Mouse (Mus musculus): ENCODE measurements around the gene Elf2. TPM values are rescaled to one million over a fixed set of nuclear protein-coding genes. Genes with fewer than 3 reads are reported as not detected.
A peak's percentile ranks its signal among the peaks of the same experiment; 100 is the strongest.

Gene Elf2
- polyA plus RNA-seq, 1 experiment from 2014 or later: 38.6 TPM

DNA sequence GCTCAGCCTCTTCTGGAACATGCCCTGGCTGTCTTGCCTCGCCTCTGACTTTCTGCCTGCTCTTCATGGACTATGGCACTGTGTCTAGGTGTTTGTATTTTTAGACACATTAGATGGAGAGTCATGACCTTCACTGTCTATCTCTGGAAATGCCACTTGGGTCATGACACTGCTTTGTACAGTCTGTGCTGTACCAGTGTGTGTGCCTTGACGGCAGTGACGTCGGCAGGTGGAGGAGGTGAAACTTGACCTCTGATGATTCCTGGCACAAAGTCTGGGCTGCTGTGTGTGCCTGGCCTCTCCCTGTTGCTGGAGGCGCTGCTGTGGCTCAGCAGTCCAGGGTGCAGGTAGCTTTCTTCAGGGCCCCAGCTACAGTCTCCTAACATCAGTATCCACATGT is 107.0 kb downstream of the Elf2 start:
- TF ChIP-seq CTCF (IDR thresholded peaks at IDR 0.05; ENCODE audit: low read depth): no peak
- Histone ChIP-seq H3K27me3 (replicated peaks; ENCODE audit: control insufficient read depth, insufficient read depth, low read length) (no peaks in the 10 kb centered on the region), H3K4me3 (ENCODE audit: low read depth, low read length) (no peak overlapping the region), H3K4me1 (replicated peaks; ENCODE audit: control insufficient read depth, insufficient read depth, low read length) (no peaks in the 10 kb centered on the region), H3K9ac (ENCODE audit: low read depth, low read length) (no peak overlapping the region), H3K4me2 (replicated peaks; ENCODE audit: low read depth) (peak overlapping the region; percentile 7; the same call in 1 of the 2 replicates), H3K27ac (ENCODE audit: low read depth, low read length) (peak overlapping the region; percentile 75), H3K9me3 (ENCODE audit: control insufficient read depth) (no peaks in the 10 kb centered on the region), H3K36me3 (ENCODE audit: control insufficient read depth, insufficient read depth) (no peaks in the 10 kb centered on the region)
- WGBS: 29% methylated on average over 5 of the region's 5 CpGs
- ATAC-seq: peak; percentile 88

DNA sequence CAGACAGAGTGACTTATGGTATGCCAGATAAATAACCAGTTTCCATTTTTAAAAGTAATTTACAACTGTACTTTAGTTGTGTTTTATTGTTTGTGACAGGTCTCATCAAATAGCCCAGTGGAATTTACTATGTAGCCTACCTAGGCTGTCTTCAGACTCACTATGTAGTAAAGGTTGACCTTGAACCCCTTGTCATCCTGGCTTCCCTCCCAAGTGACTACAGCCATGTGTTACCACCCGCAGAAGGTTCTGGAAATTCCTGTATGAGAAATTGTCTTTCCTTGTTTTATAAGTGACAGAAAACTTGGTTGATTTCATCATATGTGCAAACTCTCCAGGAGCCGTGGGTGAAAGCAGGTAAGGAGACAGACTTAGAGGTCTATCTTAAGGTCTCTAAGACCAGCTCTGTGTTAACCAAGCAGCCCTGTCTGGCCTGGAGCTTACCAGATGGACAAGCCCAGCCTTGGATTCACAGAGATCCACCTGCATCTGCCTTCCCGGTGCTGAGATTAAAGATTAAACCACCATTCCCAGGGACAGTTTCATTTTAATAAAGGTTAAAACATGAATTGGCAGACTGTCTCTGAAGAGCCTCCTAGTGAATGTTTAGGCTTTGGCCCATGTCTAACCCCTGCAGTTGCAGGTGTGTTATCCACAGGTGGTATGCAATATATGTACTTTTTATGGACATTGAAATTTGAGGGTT is 108.1 kb downstream of the Elf2 start:
- Histone ChIP-seq H3K27ac (ENCODE audit: low read depth, low read length) (peak overlapping the region; percentile 75), H3K27me3 (replicated peaks; ENCODE audit: control insufficient read depth, insufficient read depth, low read length) (no peaks in the 10 kb centered on the region), H3K4me3 (ENCODE audit: low read depth, low read length) (no peak overlapping the region), H3K9ac (ENCODE audit: low read depth, low read length) (no peak overlapping the region), H3K4me1 (replicated peaks; ENCODE audit: control insufficient read depth, insufficient read depth, low read length) (no peaks in the 10 kb centered on the region; the same call in 1 of the 2 replicates), H3K4me2 (replicated peaks; ENCODE audit: low read depth) (no peak overlapping the region), H3K9me3 (ENCODE audit: control insufficient read depth) (no peaks in the 10 kb centered on the region), H3K36me3 (ENCODE audit: control insufficient read depth, insufficient read depth) (no peaks in the 10 kb centered on the region)
- WGBS: 65% methylated on average over 3 of the region's 3 CpGs
- TF ChIP-seq CTCF (IDR thresholded peaks at IDR 0.05; ENCODE audit: low read depth): no peak
- no peak for ATAC-seq

DNA sequence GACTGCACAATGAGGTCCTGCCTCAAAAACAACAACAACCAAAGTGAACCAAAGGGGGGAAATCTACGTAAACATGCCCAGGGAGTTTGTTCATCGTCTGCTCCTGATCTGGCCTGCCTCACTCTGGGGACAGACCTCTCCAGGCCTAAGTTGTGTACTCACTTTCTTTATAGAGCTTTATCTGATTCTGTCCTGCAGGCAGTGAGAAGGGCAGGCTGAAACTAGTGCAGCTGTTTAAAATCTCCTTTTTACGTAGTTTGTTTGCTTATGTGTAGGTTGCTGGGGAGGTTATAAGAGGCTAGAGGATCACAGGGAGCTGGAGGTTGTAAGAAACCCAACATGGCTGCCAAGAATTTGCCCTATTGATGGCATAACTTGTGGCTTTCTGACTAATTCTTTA is 109.0 kb downstream of the Elf2 start:
- no peak for TF ChIP-seq CTCF (IDR thresholded peaks at IDR 0.05; ENCODE audit: low read depth)
- Histone ChIP-seq H3K27me3 (replicated peaks; ENCODE audit: control insufficient read depth, insufficient read depth, low read length) (no peaks in the 10 kb centered on the region), H3K4me2 (replicated peaks; ENCODE audit: low read depth) (no peak overlapping the region), H3K4me3 (ENCODE audit: low read depth, low read length) (no peak overlapping the region), H3K36me3 (ENCODE audit: control insufficient read depth, insufficient read depth) (no peaks in the 10 kb centered on the region), H3K4me1 (replicated peaks; ENCODE audit: control insufficient read depth, insufficient read depth, low read length) (no peaks in the 10 kb centered on the region; the same call in 1 of the 2 replicates), H3K9ac (ENCODE audit: low read depth, low read length) (no peak overlapping the region), H3K9me3 (ENCODE audit: control insufficient read depth) (no peaks in the 10 kb centered on the region), H3K27ac (ENCODE audit: low read depth, low read length) (peak overlapping the region; percentile 75; the same call in 1 of the 2 replicates)
- no peak for ATAC-seq
- 43% methylated on average over 3 of the region's 3 CpGs for WGBS

DNA sequence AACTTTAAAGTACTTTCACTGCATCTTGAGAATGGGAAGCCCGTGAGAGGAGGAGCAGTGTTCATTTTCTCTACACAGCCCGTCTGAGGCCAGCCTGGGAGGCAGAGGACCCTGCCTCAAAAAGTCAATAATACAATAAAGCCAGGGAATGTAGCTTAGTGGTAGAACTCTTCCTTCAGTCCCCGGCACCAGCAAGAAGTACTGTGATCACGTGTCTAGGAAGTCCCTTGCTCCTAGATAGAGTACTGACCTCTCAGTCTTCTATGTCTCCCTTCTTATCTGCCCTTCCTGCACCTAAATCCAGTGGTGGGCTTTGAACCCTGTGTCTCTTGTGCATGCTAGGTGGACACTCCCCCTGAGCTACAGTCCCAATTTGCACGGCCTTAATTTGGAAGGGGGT is 109.6 kb downstream of the Elf2 start:
- Histone ChIP-seq H3K4me3 (ENCODE audit: low read depth, low read length) (no peak overlapping the region), H3K36me3 (ENCODE audit: control insufficient read depth, insufficient read depth) (no peaks in the 10 kb centered on the region), H3K4me2 (replicated peaks; ENCODE audit: low read depth) (no peak overlapping the region), H3K9me3 (ENCODE audit: control insufficient read depth) (no peaks in the 10 kb centered on the region), H3K9ac (ENCODE audit: low read depth, low read length) (no peak overlapping the region), H3K27me3 (replicated peaks; ENCODE audit: control insufficient read depth, insufficient read depth, low read length) (no peaks in the 10 kb centered on the region), H3K4me1 (replicated peaks; ENCODE audit: control insufficient read depth, insufficient read depth, low read length) (no peaks in the 10 kb centered on the region; the same call in 1 of the 2 replicates), H3K27ac (ENCODE audit: low read depth, low read length) (peak overlapping the region; percentile 60)
- TF ChIP-seq CTCF (IDR thresholded peaks at IDR 0.05; ENCODE audit: low read depth): no peak
- 59% methylated on average over 5 of the region's 5 CpGs for WGBS
- no peak for ATAC-seq

DNA sequence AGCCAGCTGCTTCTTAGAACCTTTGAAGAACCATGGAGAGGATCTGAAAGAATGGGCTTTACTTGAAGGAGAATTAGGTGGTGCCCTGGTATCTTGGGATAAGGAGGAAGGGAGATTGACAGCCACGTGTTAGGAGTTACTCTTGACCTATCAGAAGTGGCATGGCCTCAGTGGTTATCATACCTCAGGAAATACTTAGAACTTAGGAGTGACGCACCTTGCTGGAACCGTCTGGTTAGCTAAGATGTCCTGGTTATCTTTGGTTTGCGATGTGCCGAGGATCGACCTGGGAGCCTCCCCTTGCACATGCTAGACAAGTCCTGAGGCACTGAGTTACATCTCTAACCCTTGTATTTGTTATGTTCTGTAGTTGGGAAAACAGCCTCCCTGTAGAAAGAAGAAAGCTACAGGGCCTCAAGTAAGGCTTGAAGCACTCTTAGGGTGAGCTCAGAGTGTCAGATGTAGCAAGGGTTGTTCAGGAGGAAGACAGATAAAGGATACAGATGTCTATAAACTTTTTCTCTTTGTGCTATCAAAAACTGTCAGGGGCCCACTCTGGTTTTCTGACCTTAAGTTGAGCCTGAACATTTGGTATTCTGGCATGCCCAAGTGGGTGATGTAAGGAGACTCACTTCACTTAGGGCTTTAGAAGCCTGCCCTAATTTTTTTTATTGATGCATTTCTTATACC is 110.2 kb downstream of the Elf2 start:
- Histone ChIP-seq H3K9ac (ENCODE audit: low read depth, low read length) (no peak overlapping the region), H3K4me1 (replicated peaks; ENCODE audit: control insufficient read depth, insufficient read depth, low read length) (no peaks in the 10 kb centered on the region; the same call in 1 of the 2 replicates), H3K9me3 (ENCODE audit: control insufficient read depth) (no peaks in the 10 kb centered on the region), H3K27me3 (replicated peaks; ENCODE audit: control insufficient read depth, insufficient read depth, low read length) (no peaks in the 10 kb centered on the region), H3K4me3 (ENCODE audit: low read depth, low read length) (no peak overlapping the region), H3K4me2 (replicated peaks; ENCODE audit: low read depth) (no peak overlapping the region), H3K27ac (ENCODE audit: low read depth, low read length) (no peak overlapping the region), H3K36me3 (ENCODE audit: control insufficient read depth, insufficient read depth) (no peaks in the 10 kb centered on the region)
- 61% methylated on average over 6 of the region's 6 CpGs for WGBS
- no peak for TF ChIP-seq CTCF (IDR thresholded peaks at IDR 0.05; ENCODE audit: low read depth)
- peak; percentile 11; the same call in 1 of the 2 replicates for ATAC-seq

DNA sequence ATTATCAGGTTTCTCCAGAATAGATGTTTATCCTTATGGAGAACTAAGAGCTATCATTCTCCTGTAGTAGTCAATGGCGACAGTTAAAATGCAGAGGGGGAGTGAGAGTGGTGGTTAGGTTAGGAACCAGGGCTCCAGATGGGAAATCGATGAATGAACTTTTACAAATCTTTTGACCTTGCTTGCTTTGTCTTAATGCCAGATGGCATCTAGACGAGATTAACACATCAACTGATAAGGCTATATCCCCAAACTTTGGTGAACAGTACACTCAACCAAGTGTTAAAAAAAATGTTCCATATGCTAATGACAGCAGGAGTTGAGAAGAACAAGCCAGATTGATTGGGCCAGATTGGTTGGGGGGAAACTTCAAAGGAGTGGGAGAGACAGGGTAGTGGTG is 111.2 kb downstream of the Elf2 start:
- Histone ChIP-seq H3K36me3 (ENCODE audit: control insufficient read depth, insufficient read depth) (no peaks in the 10 kb centered on the region), H3K4me3 (ENCODE audit: low read depth, low read length) (no peak overlapping the region), H3K9ac (ENCODE audit: low read depth, low read length) (no peak overlapping the region), H3K4me2 (replicated peaks; ENCODE audit: low read depth) (no peak overlapping the region), H3K9me3 (ENCODE audit: control insufficient read depth) (no peaks in the 10 kb centered on the region), H3K4me1 (replicated peaks; ENCODE audit: control insufficient read depth, insufficient read depth, low read length) (no peaks in the 10 kb centered on the region; the same call in 1 of the 2 replicates), H3K27ac (ENCODE audit: low read depth, low read length) (no peak overlapping the region), H3K27me3 (replicated peaks; ENCODE audit: control insufficient read depth, insufficient read depth, low read length) (no peaks in the 10 kb centered on the region)
- ATAC-seq: no peak
- 79% methylated on average over 3 of the region's 3 CpGs for WGBS
- TF ChIP-seq CTCF (IDR thresholded peaks at IDR 0.05; ENCODE audit: low read depth): no peak
